Mouse (Mus musculus) liver, postnatal 0 days (tissue): ENCODE data around the gene Pitpnm2. TPM values are rescaled to one million over a fixed set of nuclear protein-coding genes. Genes with fewer than 3 reads are reported as not detected.

Source experiments
- ATAC-seq: fragments of 200-750 bp; cut with Nextera tagmentation; 2 replicates; pipeline ENCODE4 v1.8.0; 2017; ENCODE audit warnings: mild to moderate bottlenecking, moderate library complexity
- DNase-seq: peaks from one replicate; pipeline ENCODE4 v3.0.0-alpha.2; 2016
- H3K27ac ChIP-seq: fragments of 300-500 bp; sonication (generic); 2 replicates; pipeline ENCODE4 v1.5.1; 2014; ENCODE audit warnings: antibody characterized with exemption, moderate library complexity, mild to moderate bottlenecking, low read depth
- H3K27me3 ChIP-seq: fragments of 300-500 bp; sonication (generic); 2 replicates; pipeline ENCODE4 v1.6.1; 2014; ENCODE audit warnings: low read length, control low read depth, mixed read lengths; ENCODE audit not compliant: insufficient read depth
- H3K36me3 ChIP-seq: fragments of 300-500 bp; sonication (generic); replicated peaks from 2 replicates; pipeline ENCODE4 v1.6.1; 2014; ENCODE audit warnings: mild to moderate bottlenecking, control low read depth, low read length, moderate library complexity, mixed read lengths; ENCODE audit not compliant: insufficient read depth
- H3K4me1 ChIP-seq: fragments of 300-500 bp; sonication (generic); 2 replicates; pipeline ENCODE4 v1.6.1; 2014; ENCODE audit warnings: antibody characterized with exemption, mild to moderate bottlenecking, control low read depth; ENCODE audit not compliant: insufficient read depth
- H3K4me2 ChIP-seq: fragments of 300-500 bp; sonication (generic); 2 replicates; pipeline ENCODE4 v1.6.1; 2014; ENCODE audit warnings: low read depth, mild to moderate bottlenecking, low read length, moderate library complexity, mixed read lengths
- H3K4me3 ChIP-seq: fragments of 300-500 bp; sonication (generic); 2 replicates; pipeline ENCODE4 v1.5.1; 2014; ENCODE audit warnings: low read depth, low read length
- H3K9ac ChIP-seq: fragments of 300-500 bp; sonication (generic); replicated peaks from 2 replicates; pipeline ENCODE4 v1.6.1; 2014; ENCODE audit warnings: mild to moderate bottlenecking, moderate library complexity
- H3K9me3 ChIP-seq: fragments of 300-500 bp; sonication (generic); 2 replicates; pipeline ENCODE4 v1.6.1; 2016; ENCODE audit warnings: mild to moderate bottlenecking, control low read depth, low read length, mixed read lengths
- CTCF ChIP-seq: sonication (generic); IDR thresholded peaks from 2 replicates; pipeline ENCODE4 v1.5.1; 2016; ENCODE audit warnings: antibody characterized with exemption, low read depth
- EP300 ChIP-seq: IDR thresholded peaks from 2 replicates; pipeline ENCODE4 v1.6.1; 2016; ENCODE audit warnings: antibody characterized with exemption, low read depth, mild to moderate bottlenecking
- WGBS: fragments of 180-500 bp; shearing (Covaris S2); extraction: QIAGEN DNeasy Blood & Tissue Kit; methylation state at CpG from one replicate; pipeline ENCODE4 v1.1.7; 2014; ENCODE audit not compliant: insufficient replicate concordance; 5-methylcytosine and 5-hydroxymethylcytosine counted together
- polyA plus RNA-seq: library from polyadenylated mRNA; unstranded; fragments of >200 nt; fragmentation: Nextera tagmentation; extraction: Ambion mirVana; gene quantifications from 2 replicates; pipeline ENCODE4 v1.2.1, GENCODE M21; 2015

Gene Pitpnm2
- polyA plus RNA-seq, 1 experiment from 2014 or later: 2.4 TPM

DNA sequence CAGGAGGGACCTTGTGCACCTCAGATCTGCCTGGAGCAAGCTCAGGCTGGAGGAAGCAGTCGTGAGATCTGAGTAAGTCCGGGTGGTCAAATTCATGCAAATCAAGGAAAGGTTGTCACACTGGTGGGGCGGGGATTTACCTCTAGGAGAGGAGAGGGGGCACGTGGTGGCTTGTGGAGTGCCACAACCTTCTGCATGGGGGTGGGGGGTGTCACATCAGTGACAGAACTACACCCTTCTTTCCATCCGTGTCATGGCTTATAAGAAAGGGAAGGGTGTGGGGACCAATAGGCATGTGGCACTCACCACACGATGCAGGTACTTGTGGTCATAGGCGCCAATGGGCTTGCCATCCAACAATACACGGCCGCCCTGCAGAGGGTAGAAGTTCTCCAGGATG, 173.8 kb downstream of the Pitpnm2 start:
- no peak for ATAC-seq
- Histone ChIP-seq H3K4me3 (no peak overlapping the region), H3K27me3 (no peaks in the 10 kb centered on the region), H3K36me3 (no peaks in the 10 kb centered on the region), H3K9ac (no peak overlapping the region), H3K27ac (no peak overlapping the region), H3K4me2 (no peak overlapping the region), H3K9me3 (no peaks in the 10 kb centered on the region), H3K4me1 (peaks cover 30% of the 10 kb centered on the region)
- no peak for DNase-seq
- TF ChIP-seq EP300 (no peak), CTCF (no peak)
- 55% methylated on average over 9 of the region's 9 CpGs for WGBS

DNA sequence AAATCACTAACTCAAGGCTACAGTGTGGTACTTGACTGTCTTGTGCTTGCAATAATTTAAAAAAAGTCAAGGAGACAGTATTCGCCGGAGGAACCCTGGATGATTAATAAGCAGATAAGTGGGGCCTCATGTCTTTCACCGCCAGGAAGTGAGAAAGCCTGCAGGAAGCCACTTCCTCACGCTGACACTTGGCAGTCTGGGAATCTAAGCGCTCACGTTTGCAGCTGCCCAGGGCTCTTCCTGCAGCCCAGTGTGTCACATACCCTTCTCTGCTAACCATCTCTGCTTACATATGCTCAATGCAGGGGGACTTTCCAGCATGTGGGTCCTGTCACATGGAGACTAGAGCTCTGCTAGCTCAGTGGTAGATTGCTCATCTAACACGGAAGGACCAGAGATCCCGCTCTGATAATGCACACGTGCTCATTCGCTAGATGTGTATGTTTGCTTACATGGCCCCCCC, 174.7 kb downstream of the Pitpnm2 start:
- H3K4me1 ChIP-seq: peaks cover 30% of the 10 kb centered on the region
- TF ChIP-seq EP300 (no peak), CTCF (no peak)
- DNase-seq: no peak

DNA sequence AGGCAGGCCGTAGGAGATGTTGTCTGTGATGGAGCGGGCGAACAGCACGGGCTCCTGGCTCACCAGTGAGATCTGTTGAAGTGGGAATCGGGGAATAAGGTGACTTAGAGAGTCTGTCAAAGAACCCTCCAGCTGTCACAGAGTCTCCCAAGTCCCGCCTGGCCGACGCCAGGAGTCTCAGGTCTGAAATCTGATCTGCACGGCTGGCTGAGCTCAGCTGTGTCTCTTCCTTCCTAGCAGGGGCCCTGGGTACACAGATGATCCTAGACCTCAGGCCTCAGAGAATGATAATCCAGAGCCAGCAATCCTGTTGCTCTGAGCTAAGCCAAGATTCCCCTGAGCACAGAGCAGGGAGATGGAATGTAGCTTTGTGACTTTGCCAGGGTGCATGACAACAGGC, 175.9 kb downstream of the Pitpnm2 start:
- 0 out of 2 replicates have a peak overlapping the region, but pooled peaks have one; percentile 3 for H3K9ac ChIP-seq
- H3K4me3 ChIP-seq: no peak overlapping the region
- ATAC-seq: no peak
- H3K27ac ChIP-seq: no peak overlapping the region
- WGBS: 60% methylated on average over 9 of the region's 9 CpGs
- no peak for DNase-seq
- H3K27me3 ChIP-seq: no peaks in the 10 kb centered on the region
- H3K4me2 ChIP-seq: no peak overlapping the region
- no peaks in the 10 kb centered on the region for H3K9me3 ChIP-seq
- peaks cover 26% of the 10 kb centered on the region for H3K4me1 ChIP-seq
- TF ChIP-seq EP300 (no peak), CTCF (no peak)
- no peaks in the 10 kb centered on the region for H3K36me3 ChIP-seq

More for the DNA sequence above, 174.7 kb downstream of the Pitpnm2 start:
- H3K9me3 ChIP-seq: no peaks in the 10 kb centered on the region
- H3K4me2 ChIP-seq: no peak overlapping the region
- no peaks in the 10 kb centered on the region for H3K36me3 ChIP-seq
- H3K27me3 ChIP-seq: no peaks in the 10 kb centered on the region
- WGBS: 24% methylated on average over 10 of the region's 10 CpGs
- no peak overlapping the region for H3K9ac ChIP-seq
- H3K27ac ChIP-seq: no peak overlapping the region
- no peak overlapping the region for H3K4me3 ChIP-seq
- ATAC-seq: 0 out of 2 replicates have a peak, but pooled peaks have one; percentile 5

DNA sequence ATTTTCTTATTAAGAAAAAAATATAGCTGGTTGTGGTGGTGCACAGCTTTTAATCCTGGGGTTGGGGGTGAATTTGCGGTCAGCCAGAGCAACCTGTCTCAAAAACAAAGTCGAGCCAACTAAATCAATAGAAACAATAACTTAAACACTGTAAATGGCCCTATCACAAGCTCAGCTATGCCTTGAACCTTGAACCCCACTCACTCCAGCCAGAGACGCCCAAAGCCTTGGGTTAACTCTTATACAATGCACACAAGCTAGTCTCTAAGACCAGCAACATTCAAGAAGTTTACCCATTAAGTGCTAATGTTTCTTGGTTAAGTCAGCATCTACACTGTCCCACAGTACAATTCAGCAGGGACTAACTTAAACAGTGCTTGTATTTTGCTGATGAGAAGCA, 179.9 kb downstream of the Pitpnm2 start:
- H3K27ac ChIP-seq: no peak overlapping the region
- no peaks in the 10 kb centered on the region for H3K9me3 ChIP-seq
- TF ChIP-seq EP300 (no peak), CTCF (no peak)
- no peak overlapping the region for H3K4me2 ChIP-seq
- 60% methylated on average over 3 of the region's 3 CpGs for WGBS
- DNase-seq (no peak), ATAC-seq (no peak)
- H3K36me3 ChIP-seq: no peaks in the 10 kb centered on the region
- no peak overlapping the region for H3K9ac ChIP-seq
- H3K27me3 ChIP-seq: no peaks in the 10 kb centered on the region
- no peak overlapping the region for H3K4me3 ChIP-seq
- H3K4me1 ChIP-seq: peaks cover 8% of the 10 kb centered on the region; the same call in 1 of the 2 replicates

Other genes with a start within 250 kb of the Pitpnm2 start
- 16.4 and 17.6 TPM in 2 replicates for gene Vps37b, start 217.5 kb downstream of the Pitpnm2 start, polyA plus RNA-seq
- gene Abcb9, start 154.0 kb downstream of the Pitpnm2 start, polyA plus RNA-seq: 3.7 and 3.8 TPM in 2 replicates
- gene Ogfod2, start 137.5 kb downstream of the Pitpnm2 start, polyA plus RNA-seq: 14.9 and 16.8 TPM in 2 replicates
- 53.9 and 54.3 TPM in 2 replicates for gene Arl6ip4, start 133.7 kb downstream of the Pitpnm2 start, polyA plus RNA-seq
- gene Mphosph9, start 78.2 kb upstream of the Pitpnm2 start, polyA plus RNA-seq: 2.6 and 3.0 TPM in 2 replicates
- 4.5 and 4.9 TPM in 2 replicates for gene 2810006K23Rik, start 78.3 kb upstream of the Pitpnm2 start, polyA plus RNA-seq
- 31.7 and 44.7 TPM in 2 replicates for gene Cdk2ap1, start 113.3 kb upstream of the Pitpnm2 start, polyA plus RNA-seq
- gene Sbno1, start 176.2 kb upstream of the Pitpnm2 start, polyA plus RNA-seq: 30.0 and 30.6 TPM in 2 replicates
- 26.7 and 30.6 TPM in 2 replicates for gene Kmt5a, start 190.2 kb upstream of the Pitpnm2 start, polyA plus RNA-seq
- 10.3 and 11.0 TPM in 2 replicates for gene Rilpl2, start 228.6 kb upstream of the Pitpnm2 start, polyA plus RNA-seq
- gene Snrnp35, start 233.4 kb upstream of the Pitpnm2 start, polyA plus RNA-seq: 5.9 and 6.5 TPM in 2 replicates